Mouse (Mus musculus): ENCODE data around the gene Babam2. TPM values are rescaled to one million over a fixed set of nuclear protein-coding genes. Genes with fewer than 3 reads are reported as not detected.
A peak's percentile ranks its signal among the peaks of the same experiment; 100 is the strongest.

Babam2 gene
- total and polyA plus RNA-seq, 3 experiments, result 25.2 to 32.9 (median 28.4) TPM

GRCm38 (mm10) chr5:32051899-32052298 is 354.4 kb downstream of the Babam2 start:
- Histone ChIP-seq H3K4me1 (ENCODE audit: control insufficient read depth, insufficient read depth, low read length) (no peaks in the 10 kb centered on the region), H3K9ac (ENCODE audit: low read depth, low read length) (no peak overlapping the region), H3K4me3 (no peak overlapping the region), H3K27ac (no peak overlapping the region), H3K27me3 (ENCODE audit: control insufficient read depth, insufficient read depth, low read length) (no peaks in the 10 kb centered on the region), H3K36me3 (ENCODE audit: control insufficient read depth, insufficient read depth, low read length) (no peaks in the 10 kb centered on the region), H3K79me2 (replicated peaks; ENCODE audit: control insufficient read depth, insufficient read depth, low read length) (no peaks in the 10 kb centered on the region)
- TF ChIP-seq POLR2A (IDR thresholded peaks at IDR 0.05; ENCODE audit: insufficient read depth, low read depth, low read length), result no peak
- no peak for DNase-seq
- intact Hi-C loops (cut with DNase I), result no loop called here
- WGBS, result 76% methylated on average over 1 of the region's 1 CpGs

GRCm38 (mm10) chr5:32052467-32052866 is 355.0 kb downstream of the Babam2 start:
- Histone ChIP-seq H3K9ac (ENCODE audit: low read depth, low read length) (no peak overlapping the region), H3K4me3 (no peak overlapping the region), H3K79me2 (replicated peaks; ENCODE audit: control insufficient read depth, insufficient read depth, low read length) (no peaks in the 10 kb centered on the region), H3K36me3 (ENCODE audit: control insufficient read depth, insufficient read depth, low read length) (no peaks in the 10 kb centered on the region), H3K27ac (no peak overlapping the region), H3K4me1 (ENCODE audit: control insufficient read depth, insufficient read depth, low read length) (no peaks in the 10 kb centered on the region), H3K27me3 (ENCODE audit: control insufficient read depth, insufficient read depth, low read length) (no peaks in the 10 kb centered on the region)
- 89% methylated on average over 1 of the region's 1 CpGs for WGBS
- DNase-seq, result no peak
- intact Hi-C loops (cut with DNase I), result no loop called here
- TF ChIP-seq POLR2A (IDR thresholded peaks at IDR 0.05; ENCODE audit: insufficient read depth, low read depth, low read length) (no peak), EP300 (IDR thresholded peaks at IDR 0.05; ENCODE audit: insufficient read depth, low read depth, low read length) (no peak), CTCF (IDR thresholded peaks at IDR 0.05) (no peak)

- H3K27me3 ChIP-seq (ENCODE audit: control insufficient read depth, insufficient read depth, low read length), result no peaks in the 10 kb centered on the region
- WGBS, result 54% methylated on average over 8 of the region's 8 CpGs
- no peak for TF ChIP-seq CTCF (IDR thresholded peaks at IDR 0.05)
- no peak for TF ChIP-seq POLR2A (IDR thresholded peaks at IDR 0.05; ENCODE audit: insufficient read depth, low read depth, low read length)
- no peak for TF ChIP-seq EP300 (IDR thresholded peaks at IDR 0.05; ENCODE audit: insufficient read depth, low read depth, low read length)
These were observed 356.0 kb downstream of the Babam2 start for GRCm38 (mm10) chr5:32053476-32053875.

GRCm38 (mm10) chr5:32055676-32056075 is 358.2 kb downstream of the Babam2 start:
- Histone ChIP-seq H3K79me2 (replicated peaks; ENCODE audit: control insufficient read depth, insufficient read depth, low read length) (no peaks in the 10 kb centered on the region), H3K4me1 (ENCODE audit: control insufficient read depth, insufficient read depth, low read length) (no peaks in the 10 kb centered on the region), H3K36me3 (ENCODE audit: control insufficient read depth, insufficient read depth, low read length) (no peaks in the 10 kb centered on the region), H3K9ac (ENCODE audit: low read depth, low read length) (no peak overlapping the region), H3K27ac (no peak overlapping the region), H3K4me3 (no peak overlapping the region), H3K27me3 (ENCODE audit: control insufficient read depth, insufficient read depth, low read length) (no peaks in the 10 kb centered on the region)
- intact Hi-C loops (cut with DNase I), result no loop called here
- DNase-seq, result no peak
- WGBS, result 85% methylated on average over 3 of the region's 3 CpGs
- TF ChIP-seq CTCF (IDR thresholded peaks at IDR 0.05) (no peak), EP300 (IDR thresholded peaks at IDR 0.05; ENCODE audit: insufficient read depth, low read depth, low read length) (no peak), POLR2A (IDR thresholded peaks at IDR 0.05; ENCODE audit: insufficient read depth, low read depth, low read length) (no peak)

More at GRCm38 (mm10) chr5:32053476-32053875, 356.0 kb downstream of the Babam2 start:
- intact Hi-C loops (cut with DNase I), result no loop called here
- H3K4me1 ChIP-seq (ENCODE audit: control insufficient read depth, insufficient read depth, low read length), result no peaks in the 10 kb centered on the region
- no peak overlapping the region for H3K9ac ChIP-seq (ENCODE audit: low read depth, low read length)
- DNase-seq, result peak in 1 of 2 experiments; percentile 20
- H3K4me3 ChIP-seq, result no peak overlapping the region
- H3K79me2 ChIP-seq (replicated peaks; ENCODE audit: control insufficient read depth, insufficient read depth, low read length), result no peaks in the 10 kb centered on the region
- no peaks in the 10 kb centered on the region for H3K36me3 ChIP-seq (ENCODE audit: control insufficient read depth, insufficient read depth, low read length)
- no peak overlapping the region for H3K27ac ChIP-seq

GRCm38 (mm10) chr5:32056126-32056525 is 358.6 kb downstream of the Babam2 start:
- intact Hi-C loops (cut with DNase I), result no loop called here
- 78% methylated on average over 1 of the region's 1 CpGs for WGBS

GRCm38 (mm10) chr5:32058481-32059253 is 361.2 kb downstream of the Babam2 start:
- Histone ChIP-seq H3K79me2 (replicated peaks; ENCODE audit: control insufficient read depth, insufficient read depth, low read length) (no peaks in the 10 kb centered on the region), H3K4me3 (no peak overlapping the region), H3K36me3 (ENCODE audit: control insufficient read depth, insufficient read depth, low read length) (no peaks in the 10 kb centered on the region), H3K9ac (ENCODE audit: low read depth, low read length) (no peak overlapping the region), H3K27ac (no peak overlapping the region), H3K27me3 (ENCODE audit: control insufficient read depth, insufficient read depth, low read length) (no peaks in the 10 kb centered on the region), H3K4me1 (ENCODE audit: control insufficient read depth, insufficient read depth, low read length) (no peaks in the 10 kb centered on the region)
- intact Hi-C loops (cut with DNase I), result no loop called here
- 83% methylated on average over 8 of the region's 8 CpGs for WGBS
- TF ChIP-seq EP300 (IDR thresholded peaks at IDR 0.05; ENCODE audit: insufficient read depth, low read depth, low read length) (no peak), CTCF (IDR thresholded peaks at IDR 0.05) (no peak), POLR2A (IDR thresholded peaks at IDR 0.05; ENCODE audit: insufficient read depth, low read depth, low read length) (no peak)
- DNase-seq, result no peak

More at GRCm38 (mm10) chr5:32056126-32056525, 358.6 kb downstream of the Babam2 start:
- no peaks in the 10 kb centered on the region for H3K36me3 ChIP-seq (ENCODE audit: control insufficient read depth, insufficient read depth, low read length)
- H3K27ac ChIP-seq, result no peak overlapping the region
- DNase-seq, result no peak
- H3K27me3 ChIP-seq (ENCODE audit: control insufficient read depth, insufficient read depth, low read length), result no peaks in the 10 kb centered on the region
- TF ChIP-seq POLR2A (IDR thresholded peaks at IDR 0.05; ENCODE audit: insufficient read depth, low read depth, low read length), result no peak
- TF ChIP-seq EP300 (IDR thresholded peaks at IDR 0.05; ENCODE audit: insufficient read depth, low read depth, low read length), result no peak
- TF ChIP-seq CTCF (IDR thresholded peaks at IDR 0.05), result no peak
- no peaks in the 10 kb centered on the region for H3K4me1 ChIP-seq (ENCODE audit: control insufficient read depth, insufficient read depth, low read length)
- H3K79me2 ChIP-seq (replicated peaks; ENCODE audit: control insufficient read depth, insufficient read depth, low read length), result no peaks in the 10 kb centered on the region
- no peak overlapping the region for H3K9ac ChIP-seq (ENCODE audit: low read depth, low read length)
- no peak overlapping the region for H3K4me3 ChIP-seq
